Mouse (Mus musculus) granulocyte monocyte progenitor cell, adult 5-6 weeks (primary cell): ENCODE measurements around the gene Usp36. TPM values are rescaled to one million over a fixed set of nuclear protein-coding genes. Genes with fewer than 3 reads are reported as not detected.

Experiments used
- ATAC-seq: replicated peaks from 2 replicates; pipeline ENCODE4 v1.8.0; 2016; ENCODE audit warnings: mild to moderate bottlenecking, moderate TSS enrichment, inconsistent platforms; ENCODE audit not compliant: poor library complexity, severe bottlenecking
- total RNA-seq, 2 experiments: library from RNA; stranded (forward) in 1 of 2; stranded (reverse) in 1 of 2; fragments of 200-712, 200-1000 nt in 1 of 2; fragments of >200 nt in 1 of 2; fragmentation: Nextera tagmentation in 1 of 2; gene quantifications; 2 replicates each; pipeline ENCODE4 v1.2.3; 2014 to 2017

Usp36 gene
- total RNA-seq, 2 experiments from 2014 or later, result 12.5 to 27.6 TPM

GRCm38 (mm10) chr11:118253447-118254158 is 36.4 kb downstream of the Usp36 start:
- ATAC-seq, result no peak

GRCm38 (mm10) chr11:118249012-118249383 is 41.0 kb downstream of the Usp36 start:
- no peak for ATAC-seq

- ATAC-seq, result peak; percentile 91
Measured at GRCm38 (mm10) chr11:118248150-118249011, 41.7 kb downstream of the Usp36 start, which contains the start of gene Cyth1. Cyth1 (minus strand) TSS chr11:118248592.

GRCm38 (mm10) chr11:118247359-118248095 is 42.5 kb downstream of the Usp36 start:
- 0 out of 2 replicates have a peak, but pooled peaks have one; percentile 13 for ATAC-seq

DNA sequence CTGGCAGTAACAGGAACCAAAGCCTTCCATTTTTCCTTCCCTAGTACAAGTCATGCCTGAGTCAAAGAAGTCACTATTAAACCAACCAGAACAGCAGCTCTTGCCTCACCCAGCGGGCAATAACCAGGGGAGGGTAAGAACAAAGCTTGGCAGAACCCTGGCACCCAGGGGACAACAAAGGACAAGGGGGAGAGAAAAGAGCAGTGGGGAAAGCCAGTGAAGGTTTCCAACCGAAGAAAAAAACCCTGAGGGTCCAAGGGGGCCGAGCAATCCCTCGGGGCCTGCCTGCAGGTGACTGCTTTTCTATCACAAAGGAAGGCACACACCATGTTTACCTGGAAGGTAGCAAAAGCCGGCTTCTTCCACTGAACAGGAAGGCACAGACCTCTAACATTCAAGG is 43.3 kb downstream of the Usp36 start:
- no peak for ATAC-seq

DNA sequence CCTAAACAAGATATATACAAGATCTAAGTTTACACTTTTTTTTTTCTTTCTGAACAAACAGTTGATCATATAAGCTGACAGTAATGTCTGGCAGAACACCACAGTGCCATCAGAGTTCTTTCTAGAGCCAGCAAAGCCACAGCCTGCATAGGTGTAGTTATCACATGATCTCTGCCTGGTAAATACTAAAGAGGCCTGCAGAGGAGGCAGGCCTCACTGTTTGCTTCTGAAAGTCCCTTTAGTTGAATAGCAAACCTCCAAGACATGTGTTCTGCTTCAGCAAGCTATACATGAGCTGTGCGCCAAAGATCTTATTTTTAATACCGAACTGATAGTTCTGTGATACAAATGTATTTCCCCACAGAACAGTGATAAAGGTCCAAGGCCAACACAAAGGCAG is 44.9 kb downstream of the Usp36 start:
- ATAC-seq, result no peak

GRCm38 (mm10) chr11:118243627-118244261 is 46.3 kb downstream of the Usp36 start:
- ATAC-seq, result no peak

DNA sequence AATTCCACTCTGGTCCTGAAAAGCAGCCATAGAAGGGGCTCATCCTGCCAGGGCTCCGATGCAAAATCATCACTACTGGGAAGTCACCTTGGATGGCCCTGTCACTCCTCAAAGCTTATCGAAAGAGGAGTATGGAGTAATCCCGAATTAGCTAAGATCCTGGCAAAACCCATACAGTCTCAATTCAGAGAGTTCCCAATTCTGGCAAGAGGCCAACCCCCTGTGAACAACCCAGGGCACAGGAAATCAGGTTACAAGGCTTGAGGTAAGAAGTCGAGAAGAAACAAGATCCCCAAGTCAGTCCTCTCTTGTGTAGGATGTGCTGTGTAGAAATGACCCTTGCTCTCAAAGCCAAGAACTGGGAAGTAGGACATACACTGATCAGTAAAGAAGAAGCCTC is 47.5 kb downstream of the Usp36 start:
- no peak for ATAC-seq

GRCm38 (mm10) chr11:118240388-118240787 is 49.7 kb downstream of the Usp36 start:
- peak; percentile 22; the same call in 1 of the 2 replicates for ATAC-seq

DNA sequence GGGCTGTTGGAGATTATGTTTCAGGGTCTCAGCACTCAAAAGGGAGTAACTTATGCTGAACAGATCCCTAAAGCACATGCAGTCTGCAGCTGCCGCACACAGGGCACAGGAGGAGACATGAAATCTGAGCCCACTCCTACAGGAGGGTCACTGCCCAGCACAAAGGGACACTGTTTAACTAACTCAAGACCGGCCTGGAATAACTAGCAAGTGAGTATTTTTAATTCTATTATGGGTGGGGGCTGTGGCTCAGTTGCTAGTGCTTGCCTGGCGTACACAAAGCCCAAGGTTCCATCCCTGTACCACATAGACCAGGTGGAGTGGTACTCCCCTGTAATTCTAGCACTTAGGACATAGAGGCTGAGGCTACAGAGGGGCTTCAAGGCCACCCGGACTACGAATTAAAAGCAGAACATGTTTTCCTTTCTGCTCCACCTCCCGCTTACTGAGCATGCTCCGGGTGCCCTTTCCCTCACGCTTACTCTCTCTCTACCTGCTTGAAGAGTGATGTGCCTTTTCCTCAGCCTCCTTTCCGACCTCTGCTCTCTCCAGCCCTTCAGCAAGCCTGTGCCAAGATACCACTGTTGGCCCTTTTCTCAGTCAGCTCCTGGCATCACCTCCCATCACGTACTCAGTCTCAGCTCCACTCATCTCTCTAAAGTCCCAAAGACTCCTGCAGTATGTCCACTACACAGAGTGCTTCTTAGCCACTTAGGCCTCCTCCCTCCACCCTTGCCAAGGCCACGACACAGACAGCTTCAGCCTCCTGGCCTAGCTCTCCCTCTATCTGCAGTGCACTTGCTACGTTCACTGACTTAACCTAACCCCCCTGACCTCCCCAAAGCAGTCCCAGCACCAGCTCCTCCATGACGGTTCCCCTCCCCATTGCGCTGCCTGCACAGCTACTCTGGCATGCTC is 50.5 kb downstream of the Usp36 start:
- ATAC-seq, result no peak

- ATAC-seq, result peak; percentile 53
Measured at GRCm38 (mm10) chr11:118236520-118237190, 53.4 kb downstream of the Usp36 start.

DNA sequence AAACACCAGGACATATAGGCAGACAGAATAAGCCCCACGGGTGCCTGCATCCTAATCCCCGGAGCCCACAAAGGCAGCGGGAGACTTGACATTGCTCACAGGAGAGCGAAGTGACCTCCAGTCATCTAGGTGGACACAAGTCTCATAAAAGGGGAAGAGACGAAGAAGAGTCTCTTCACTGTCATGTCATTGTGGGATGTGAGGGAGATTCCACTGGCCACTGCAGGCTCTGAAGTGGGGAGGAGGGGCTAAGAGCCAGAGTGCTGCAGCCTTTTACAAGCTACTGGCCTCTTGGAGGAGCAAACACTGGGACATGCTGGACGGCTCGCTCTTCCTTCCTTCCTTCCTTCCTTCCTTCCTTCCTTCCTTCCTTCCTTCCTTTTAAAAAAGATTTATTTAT is 55.1 kb downstream of the Usp36 start:
- peak; percentile 26; the same call in 1 of the 2 replicates for ATAC-seq

DNA sequence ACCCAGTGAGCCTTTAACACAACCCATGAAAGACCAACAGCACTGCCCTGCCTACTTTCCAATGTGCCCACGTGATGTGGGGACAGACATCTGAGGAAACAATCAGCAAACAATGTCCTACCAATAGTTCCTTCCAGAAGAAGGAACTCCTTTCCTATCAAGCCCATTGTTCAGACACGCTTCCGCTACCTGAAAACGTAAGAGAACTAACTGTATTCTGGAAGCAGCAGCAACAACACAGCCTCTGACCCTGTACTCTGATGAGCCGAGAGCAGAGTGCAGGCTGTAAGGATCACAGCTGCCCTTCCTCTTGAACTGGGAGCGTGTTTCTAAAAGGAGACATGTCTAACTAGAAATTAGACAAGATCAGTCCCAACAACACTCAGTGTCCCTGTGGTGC is 55.5 kb downstream of the Usp36 start:
- no peak for ATAC-seq

DNA sequence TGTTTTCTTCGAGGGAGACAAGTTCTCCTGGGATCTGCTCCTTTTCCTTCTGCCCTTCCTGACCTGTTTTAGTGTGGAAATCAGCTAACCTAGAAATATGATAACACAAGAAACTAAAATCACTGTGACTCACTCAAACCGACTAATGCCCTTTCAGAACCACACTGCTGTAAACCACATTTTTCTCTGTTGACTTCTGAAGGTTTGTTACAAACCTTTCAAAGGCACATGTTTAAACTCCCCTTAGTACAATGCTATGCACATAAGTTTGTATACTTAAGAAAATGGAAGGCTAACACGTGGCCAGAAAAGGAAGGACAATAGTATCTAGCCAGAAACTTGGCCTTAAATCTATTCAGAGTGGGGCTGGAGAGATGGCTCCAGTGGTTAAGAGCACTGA is 56.1 kb downstream of the Usp36 start:
- no peak for ATAC-seq

DNA sequence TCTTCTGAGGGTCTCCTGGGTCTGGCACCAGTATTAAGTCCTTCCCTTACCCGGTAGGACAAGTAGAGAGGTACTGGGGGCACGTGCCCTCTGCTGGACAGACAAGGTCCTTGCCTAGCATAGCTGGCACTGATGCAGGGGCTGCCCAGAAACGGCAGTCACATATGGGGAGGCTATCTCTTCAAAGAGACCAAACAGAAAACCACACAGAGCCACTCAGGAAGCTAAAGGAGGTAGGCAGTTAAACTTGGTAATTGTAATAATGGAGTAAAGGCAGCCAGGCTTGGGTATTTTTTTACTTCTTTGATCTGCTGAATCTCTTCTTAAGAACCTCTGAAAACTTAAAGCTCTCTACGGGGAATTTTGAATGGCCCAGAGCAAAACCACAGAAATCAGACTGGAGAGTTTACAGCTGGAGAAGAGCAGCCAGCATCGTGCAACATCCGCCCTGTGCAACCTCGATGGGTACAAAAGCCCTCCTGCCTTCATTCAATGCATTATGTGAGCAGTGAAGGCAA is 57.7 kb downstream of the Usp36 start:
- peak; percentile 72 for ATAC-seq

DNA sequence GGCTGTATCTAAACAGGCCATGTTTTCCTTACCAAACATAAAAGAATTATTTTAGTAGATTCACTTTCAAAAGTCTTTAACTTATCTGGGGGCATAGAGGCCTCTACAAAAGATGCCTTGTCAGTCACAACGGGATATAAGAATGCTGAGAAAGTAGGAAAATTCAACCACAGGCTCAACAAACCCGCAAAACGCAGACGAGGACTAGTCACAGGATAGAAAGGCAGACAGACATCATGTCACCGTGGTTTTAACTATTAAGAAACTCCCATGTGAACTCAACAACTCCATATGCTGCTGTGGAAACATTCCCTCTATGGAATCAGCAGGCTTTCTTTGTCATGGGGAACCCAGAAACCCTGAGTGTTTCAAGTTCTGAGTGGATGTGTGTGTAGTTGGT is 60.1 kb downstream of the Usp36 start:
- ATAC-seq, result no peak

DNA sequence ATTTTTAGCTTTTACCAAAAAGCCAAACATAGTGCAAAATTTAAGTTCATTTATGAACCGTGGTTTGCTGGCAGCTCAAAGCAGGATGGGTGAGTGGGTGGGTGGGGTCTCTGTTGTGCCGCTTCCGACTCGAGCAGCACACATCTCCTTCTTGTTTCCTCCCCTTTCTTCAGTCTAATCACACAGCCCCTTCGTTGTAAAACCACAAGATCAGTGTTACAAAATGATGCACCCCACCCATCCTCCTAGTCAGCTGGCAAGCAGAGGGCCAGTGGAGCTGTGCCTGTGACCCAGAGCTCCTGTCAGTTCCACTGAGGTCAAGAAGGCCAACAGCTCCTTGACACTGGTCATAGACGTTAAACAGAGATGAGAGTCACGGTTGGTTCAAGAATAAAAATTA is 62.4 kb downstream of the Usp36 start:
- peak; percentile 82 for ATAC-seq

DNA sequence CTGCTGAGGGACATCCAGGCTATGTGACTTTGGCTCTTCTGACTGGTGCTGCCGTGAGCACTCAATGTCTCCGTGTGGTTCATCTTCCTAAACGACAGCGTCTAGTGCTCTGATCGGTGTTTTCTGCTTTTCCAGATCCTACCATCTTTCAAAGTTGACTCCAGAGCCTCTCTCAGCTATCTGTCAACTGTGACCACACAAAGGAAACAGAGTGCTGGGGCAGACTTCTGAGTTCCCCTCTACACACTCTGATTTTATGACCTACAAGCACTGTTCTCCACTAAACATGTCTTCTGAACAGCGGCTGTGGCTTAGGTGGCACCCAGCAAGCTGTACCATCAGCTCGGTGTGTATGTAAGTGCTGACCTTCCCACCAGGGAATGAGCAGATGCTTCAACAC is 63.2 kb downstream of the Usp36 start:
- no peak for ATAC-seq

DNA sequence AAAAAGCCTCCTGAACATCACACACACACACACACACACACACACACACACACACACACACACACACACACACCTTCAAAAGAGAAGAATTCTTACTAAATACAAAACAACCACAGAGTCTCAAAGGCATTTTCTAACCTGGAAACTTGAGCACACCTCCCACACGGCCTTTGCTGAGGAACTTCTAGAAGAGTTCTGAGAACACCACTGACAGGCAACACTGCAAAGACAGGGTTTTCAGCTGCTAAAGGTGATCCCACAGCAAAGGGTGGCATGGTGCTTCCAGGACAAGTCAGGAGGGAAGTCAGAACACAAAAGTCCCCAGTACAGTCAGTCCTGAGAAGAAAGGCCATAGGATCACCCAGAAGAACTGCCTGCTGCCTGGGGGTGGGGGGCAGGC is 64.2 kb downstream of the Usp36 start:
- ATAC-seq, result no peak
